Mouse (Mus musculus): ENCODE data around the gene Shisa5.

DNA sequence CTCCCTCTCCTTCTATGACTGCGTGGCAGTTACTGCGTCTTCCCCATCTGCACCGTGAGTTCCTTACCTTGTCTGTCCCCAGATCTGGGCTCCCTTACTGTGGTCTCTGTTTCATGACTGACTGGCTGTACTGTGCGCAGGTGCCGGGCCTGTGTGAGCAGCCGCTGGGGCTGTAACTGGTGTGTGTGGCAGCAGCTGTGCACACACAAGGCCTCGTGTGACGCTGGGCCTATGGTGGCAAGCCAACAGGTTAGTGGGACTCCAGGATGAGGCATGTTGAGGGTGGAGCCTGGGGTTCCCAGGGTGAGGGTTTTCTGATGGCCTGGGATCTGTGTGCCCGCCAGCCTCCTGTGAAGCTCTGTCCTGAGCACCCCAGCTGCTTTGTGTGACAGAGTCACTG, 65.7 kb downstream of the Shisa5 start:
- no peak for TF ChIP-seq CTCF (IDR thresholded peaks at IDR 0.05; ENCODE audit: control insufficient read depth, insufficient read depth, insufficient replicate concordance, low read depth, low read length)
- no peak for TF ChIP-seq POLR2A (IDR thresholded peaks at IDR 0.05; ENCODE audit: control insufficient read depth, low read depth, low read length)

All from testis, adult 2 months (tissue).